Mouse (Mus musculus): Measurements from ENCODE around the gene Tmigd3.

- TF ChIP-seq CTCF (IDR thresholded peaks at IDR 0.05; ENCODE audit: control insufficient read depth, insufficient read depth, insufficient read length): no peak
- no peak for TF ChIP-seq CEBPB (IDR thresholded peaks at IDR 0.05; ENCODE audit: low read depth)
- no peak for TF ChIP-seq MYOG (IDR thresholded peaks at IDR 0.05; ENCODE audit: control insufficient read depth, extremely low read depth, insufficient read length)
- TF ChIP-seq FOSL1 (IDR thresholded peaks at IDR 0.05; ENCODE audit: insufficient read depth, low read length, poor library complexity, severe bottlenecking): no peak
- peak; percentile 64 for TF ChIP-seq USF1 (IDR thresholded peaks at IDR 0.05; ENCODE audit: low read depth)
Measured at GRCm38 (mm10) chr3:105958974-105959580, 88.4 kb downstream of the Tmigd3 start, which contains the start of gene Wdr77.
